Mouse (Mus musculus) CH12.LX (cell line): ENCODE results near the gene Zfp638. TPM values are rescaled to one million over a fixed set of nuclear protein-coding genes. Genes with fewer than 3 reads are reported as not detected.
A peak's percentile ranks its signal among the peaks of the same experiment; 100 is the strongest.

Source experiments
- DNase-seq: peaks from one replicate; pipeline ENCODE4 v3.0.0-alpha.2; 2013; ENCODE audit errors: extremely low read depth
- H3K27ac ChIP-seq: 2 replicates; pipeline ENCODE4 v1.5.1; 2012; ENCODE audit warnings: low read depth, mild to moderate bottlenecking, control low read depth, moderate library complexity; ENCODE audit not compliant: insufficient read depth
- H3K27me3 ChIP-seq: replicated peaks from 2 replicates; pipeline ENCODE3; 2012; ENCODE audit warnings: inconsistent platforms
- H3K36me3 ChIP-seq, 2 experiments: replicated peaks in 1 of 2; 2 replicates each; pipeline versions ENCODE3 to v1.6.1; 2012; ENCODE audit warnings: inconsistent platforms in 1 of 2, low read length in 1 of 2, mild to moderate bottlenecking in 1 of 2, mixed read lengths in 1 of 2, moderate library complexity in 1 of 2; ENCODE audit not compliant: control insufficient read depth in 1 of 2, insufficient read depth in 1 of 2
- H3K4me1 ChIP-seq, 2 experiments: 2 replicates each; pipeline ENCODE4 v1.6.1; 2012; ENCODE audit warnings: inconsistent platforms in 1 of 2, moderate library complexity in 1 of 2; ENCODE audit not compliant: insufficient read depth in 2 of 2, control insufficient read depth in 1 of 2
- H3K4me2 ChIP-seq: 2 replicates; pipeline ENCODE4 v1.6.1; 2012; ENCODE audit warnings: low read depth, mild to moderate bottlenecking, control low read depth; ENCODE audit not compliant: poor library complexity, insufficient read depth, severe bottlenecking
- H3K4me3 ChIP-seq, 3 experiments: fragments of 150-350 bp in 1 of 3; sonication (generic) in 1 of 3; replicated peaks in 1 of 3; 2 replicates each; pipeline versions ENCODE3 to v1.5.1; 2011 to 2012; ENCODE audit warnings: low read depth in 2 of 3, low read length in 2 of 3, mild to moderate bottlenecking in 2 of 3, moderate library complexity in 2 of 3, control low read depth in 1 of 3, improper control_type of control experiment in 1 of 3, inconsistent platforms in 1 of 3, mixed read lengths in 1 of 3; ENCODE audit not compliant: poor library complexity in 1 of 3
- H3K79me2 ChIP-seq: replicated peaks from 2 replicates; pipeline ENCODE4 v1.6.1; 2012; ENCODE audit warnings: mild to moderate bottlenecking, moderate library complexity; ENCODE audit not compliant: control insufficient read depth, poor library complexity, insufficient read depth, severe bottlenecking; ENCODE audit errors: extremely low read depth
- H3K9ac ChIP-seq: 2 replicates; pipeline ENCODE4 v1.6.1; 2012; ENCODE audit warnings: low read depth, mild to moderate bottlenecking, control low read depth, moderate library complexity; ENCODE audit not compliant: insufficient read depth
- H3K9me3 ChIP-seq: replicated peaks from 2 replicates; pipeline ENCODE3; 2012; ENCODE audit warnings: low read length, inconsistent platforms, mixed read lengths
- CHD1 ChIP-seq: IDR thresholded peaks from 2 replicates; pipeline ENCODE4 v1.6.1; 2012; ENCODE audit warnings: low read depth, low read length, improper control_type of control experiment, inconsistent platforms
- CHD2 ChIP-seq: IDR thresholded peaks from 2 replicates; pipeline ENCODE4 v1.6.1; 2011; ENCODE audit warnings: low read length, improper control_type of control experiment
- CTCF ChIP-seq, 2 experiments: IDR thresholded peaks in 1 of 2; conservative IDR thresholded peaks in 1 of 2; 2 replicates each; pipeline ENCODE4 v1.5.1; 2011 to 2012; ENCODE audit warnings: low read depth in 2 of 2, low read length in 2 of 2, improper control_type of control experiment in 1 of 2, inconsistent platforms in 1 of 2, mild to moderate bottlenecking in 1 of 2, moderate library complexity in 1 of 2
- ELF1 ChIP-seq: IDR thresholded peaks from 2 replicates; pipeline ENCODE4 v1.6.1; 2014; ENCODE audit warnings: low read depth, mild to moderate bottlenecking, inconsistent platforms, low read length, improper control_type of control experiment
- EP300 ChIP-seq: IDR thresholded peaks from 2 replicates; pipeline ENCODE4 v1.6.1; 2011; ENCODE audit warnings: low read length, improper control_type of control experiment
- ETS1 ChIP-seq: conservative IDR thresholded peaks from 2 replicates; pipeline ENCODE4 v1.6.1; 2012; ENCODE audit warnings: low read depth, mild to moderate bottlenecking, inconsistent platforms, low read length, improper control_type of control experiment, moderate library complexity
- GABPA ChIP-seq: IDR thresholded peaks from 2 replicates; pipeline ENCODE4 v1.6.1; 2012; ENCODE audit warnings: low read depth, low read length, improper control_type of control experiment, inconsistent platforms; ENCODE audit not compliant: insufficient replicate concordance
- IRF4 ChIP-seq: IDR thresholded peaks from 2 replicates; pipeline ENCODE4 v1.6.1; 2014; ENCODE audit warnings: low read depth, mild to moderate bottlenecking, inconsistent platforms, low read length, improper control_type of control experiment
- JUND ChIP-seq: conservative IDR thresholded peaks from 2 replicates; pipeline ENCODE4 v1.6.1; 2011; ENCODE audit warnings: low read depth, low read length, improper control_type of control experiment
- KAT2A ChIP-seq: IDR thresholded peaks from 2 replicates; pipeline ENCODE4 v1.6.1; 2012; ENCODE audit warnings: low read length, improper control_type of control experiment, inconsistent platforms; ENCODE audit not compliant: insufficient replicate concordance
- MAFK ChIP-seq: IDR thresholded peaks from 2 replicates; pipeline ENCODE4 v1.6.1; 2011; ENCODE audit warnings: low read length, improper control_type of control experiment; ENCODE audit not compliant: insufficient replicate concordance
- MAZ ChIP-seq: IDR thresholded peaks from 2 replicates; pipeline ENCODE4 v1.6.1; 2012; ENCODE audit warnings: low read depth, mild to moderate bottlenecking, inconsistent platforms, low read length, improper control_type of control experiment, moderate library complexity
- MXI1 ChIP-seq: IDR thresholded peaks from 2 replicates; pipeline ENCODE4 v1.6.1; 2011; ENCODE audit warnings: mild to moderate bottlenecking, low read depth, low read length, improper control_type of control experiment
- MYC ChIP-seq: IDR thresholded peaks from 2 replicates; pipeline ENCODE4 v1.6.1; 2011; ENCODE audit warnings: low read depth, mild to moderate bottlenecking, improper control_type of control experiment, low read length
- NELFE ChIP-seq: IDR thresholded peaks from 2 replicates; pipeline ENCODE4 v1.6.1; 2011; ENCODE audit warnings: low read depth, low read length, improper control_type of control experiment
- PAX5 ChIP-seq: IDR thresholded peaks from 2 replicates; pipeline ENCODE4 v1.6.1; 2012; ENCODE audit warnings: low read length, inconsistent platforms, mixed read lengths
- POLR2A ChIP-seq: IDR thresholded peaks from 2 replicates; pipeline ENCODE4 v1.6.1; 2011; ENCODE audit warnings: low read depth, mild to moderate bottlenecking, improper control_type of control experiment, low read length
- POLR2AphosphoS2 ChIP-seq: IDR thresholded peaks from 2 replicates; pipeline ENCODE4 v1.6.1; 2011; ENCODE audit warnings: low read depth, low read length, improper control_type of control experiment
- RCOR1 ChIP-seq: conservative IDR thresholded peaks from 2 replicates; pipeline ENCODE4 v1.6.1; 2012; ENCODE audit warnings: low read depth, mild to moderate bottlenecking, inconsistent platforms, low read length, improper control_type of control experiment
- TBP ChIP-seq: conservative IDR thresholded peaks from 2 replicates; pipeline ENCODE4 v1.6.1; 2011; ENCODE audit warnings: low read depth, low read length, improper control_type of control experiment
- UBTF ChIP-seq: IDR thresholded peaks from 2 replicates; pipeline ENCODE4 v1.6.1; 2012; ENCODE audit warnings: low read depth, mild to moderate bottlenecking, inconsistent platforms, low read length, improper control_type of control experiment, moderate library complexity
- USF1 ChIP-seq: IDR thresholded peaks from 2 replicates; pipeline ENCODE4 v1.6.1; 2014; ENCODE audit warnings: low read depth, mild to moderate bottlenecking, inconsistent platforms, low read length, improper control_type of control experiment
- ZNF384 ChIP-seq: IDR thresholded peaks from 2 replicates; pipeline ENCODE4 v1.6.1; 2012; ENCODE audit warnings: low read depth, low read length, improper control_type of control experiment, inconsistent platforms
- dilution Hi-C: fragments of 300-500 bp; cut with MboI; formaldehyde crosslinking; loops from 2 replicates; pipeline ENCODE4 v1.14.3; 2020; ENCODE audit warnings: low sequenced_read_pairs; ENCODE audit not compliant: extremely low pct_unique_long_range_greater_than_20kb, extremely low pct_ligation_motif_present
- in situ Hi-C: fragments of 300-500 bp; cut with MboI; formaldehyde crosslinking; loops from 3 replicates; pipeline ENCODE4 v1.14.3; 2019; ENCODE audit warnings: low sequenced_read_pairs, low pct_ligation_motif_present, low pct_unique_long_range_greater_than_20kb, mixed read lengths
- polyA plus RNA-seq: library from polyadenylated mRNA; unstranded; fragments of >175 nt; gene quantifications from 2 replicates; pipeline ENCODE4 v1.2.1, GENCODE M21; 2012; ENCODE audit warnings: low read depth; ENCODE audit not compliant: insufficient read length
- total RNA-seq, 2 experiments: library from RNA; depleted of rRNA; stranded (reverse); fragments of 300-350 nt in 1 of 2; fragments of >200 nt in 1 of 2; gene quantifications; 2 replicates each; pipeline ENCODE4 v1.2.3; 2012 to 2014

Gene Zfp638
- total and polyA plus RNA-seq, 3 experiments = 42.1 to 57.3 (median 48.0) TPM

DNA sequence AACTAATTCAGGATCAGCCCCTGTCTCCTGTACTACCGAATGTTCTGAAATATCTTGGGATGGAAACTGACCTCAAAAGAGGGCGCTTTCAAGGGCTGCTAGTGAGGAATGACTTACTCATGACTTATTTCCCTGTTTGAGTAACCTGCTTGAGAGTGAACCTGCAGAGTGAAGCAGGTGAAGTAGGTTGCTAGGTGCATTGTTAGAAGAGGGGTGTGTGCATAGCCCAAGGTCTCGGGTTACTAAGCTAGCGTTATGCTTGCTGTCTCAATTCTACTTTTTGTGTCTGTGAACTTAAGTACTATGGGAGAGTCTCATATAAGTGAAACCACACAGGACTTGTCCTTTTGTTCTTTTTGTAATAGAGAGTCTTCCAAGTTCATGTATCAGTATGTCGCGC, 26.8 kb upstream of the Zfp638 start:
- in situ Hi-C loops (no loop called here), dilution Hi-C loops (no loop called here)
- no peak for DNase-seq
- no peaks in the 10 kb centered on the region for H3K36me3 ChIP-seq
- peaks cover 9% of the 10 kb centered on the region for H3K27me3 ChIP-seq
- no peak overlapping the region for H3K4me2 ChIP-seq
- no peak overlapping the region for H3K4me3 ChIP-seq
- no peak overlapping the region for H3K27ac ChIP-seq
- H3K4me1 ChIP-seq = no peaks in the 10 kb centered on the region
- no peaks in the 10 kb centered on the region for H3K79me2 ChIP-seq
- H3K9ac ChIP-seq = no peak overlapping the region
- TF ChIP-seq PAX5 (no peak), UBTF (no peak), MXI1 (no peak), CHD2 (no peak), RCOR1 (no peak), IRF4 (no peak), GABPA (no peak), POLR2AphosphoS2 (no peak), CTCF (conservative IDR thresholded peaks at IDR 0.05 in 1 of 2, IDR thresholded peaks at IDR 0.05 in 1 of 2; ENCODE audit: low read depth in 2 of 2, low read length in 2 of 2) (no peak), ETS1 (no peak), KAT2A (no peak), MAZ (no peak), ZNF384 (no peak), CHD1 (no peak), ELF1 (no peak), EP300 (no peak), MAFK (no peak), JUND (no peak), NELFE (no peak)
- no peaks in the 10 kb centered on the region for H3K9me3 ChIP-seq

DNA sequence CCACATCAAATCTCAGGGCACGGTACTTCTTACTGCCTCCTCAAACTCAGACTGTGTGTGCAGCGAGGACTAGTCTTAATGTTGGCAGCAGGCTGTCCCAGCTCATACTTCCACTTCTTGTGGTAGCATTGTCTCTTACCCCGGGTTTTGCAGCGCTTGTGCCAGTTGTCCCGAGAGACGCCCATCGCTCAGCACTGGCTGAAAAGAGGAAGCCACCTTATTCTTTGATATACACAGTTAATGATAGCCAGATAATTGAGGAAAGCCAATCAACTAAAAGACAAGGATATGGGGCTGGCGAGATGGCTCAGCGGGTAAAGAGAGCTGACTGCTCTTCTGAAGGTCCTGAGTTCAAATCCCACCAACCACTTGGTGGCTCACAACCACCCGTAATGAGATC, 22.0 kb upstream of the Zfp638 start:
- no peaks in the 10 kb centered on the region for H3K4me1 ChIP-seq
- H3K27ac ChIP-seq = no peak overlapping the region
- peaks cover 10% of the 10 kb centered on the region for H3K27me3 ChIP-seq
- no peak overlapping the region for H3K9ac ChIP-seq
- H3K36me3 ChIP-seq = no peaks in the 10 kb centered on the region
- no peaks in the 10 kb centered on the region for H3K79me2 ChIP-seq
- TF ChIP-seq USF1 (no peak), CHD2 (no peak), JUND (no peak), ETS1 (no peak), TBP (no peak), POLR2A (no peak), EP300 (no peak), NELFE (no peak), MAFK (no peak), MYC (no peak), PAX5 (no peak)
- dilution Hi-C loops = no loop called here
- H3K9me3 ChIP-seq = no peaks in the 10 kb centered on the region
- no peak overlapping the region for H3K4me2 ChIP-seq
- in situ Hi-C loops = no loop called here
- peak; percentile 11 for DNase-seq
- no peak overlapping the region for H3K4me3 ChIP-seq
